Mouse (Mus musculus) embryonic facial prominence, embryonic 14.5 days (tissue): ENCODE measurements at regions not wholly inside any gene's neighbourhood (a gene's known extent, or its start where the extent isn't known, plus 50 kb on each side); places are given as distances from the start of the nearest gene placed in this dataset.

Source experiments
- ATAC-seq: fragments of 200-750 bp; cut with Nextera tagmentation; 2 replicates; pipeline ENCODE4 v1.8.0; 2017; ENCODE audit warnings: low read depth, moderate number of reproducible peaks, moderate TSS enrichment
- DNase-seq: peaks from one replicate; pipeline ENCODE4 v3.0.0-alpha.2; 2015; ENCODE audit warnings: low spot score
- H3K27ac ChIP-seq: fragments of 300-500 bp; sonication (generic); replicated peaks from 2 replicates; pipeline ENCODE4 v1.5.1; 2014; ENCODE audit warnings: low read depth, mild to moderate bottlenecking, low read length, moderate library complexity
- H3K27me3 ChIP-seq: fragments of 300-500 bp; sonication (generic); replicated peaks from 2 replicates; pipeline ENCODE4 v1.6.1; 2014; ENCODE audit warnings: low read length; ENCODE audit not compliant: control insufficient read depth, insufficient read depth
- H3K36me3 ChIP-seq: fragments of 300-500 bp; sonication (generic); 2 replicates; pipeline ENCODE4 v1.6.1; 2014; ENCODE audit warnings: low read length, mixed read lengths; ENCODE audit not compliant: control insufficient read depth, insufficient read depth
- H3K4me1 ChIP-seq: fragments of 300-500 bp; sonication (generic); 2 replicates; pipeline ENCODE4 v1.6.1; 2014; ENCODE audit warnings: antibody characterized with exemption, low read length; ENCODE audit not compliant: control insufficient read depth, insufficient read depth
- H3K4me2 ChIP-seq: fragments of 300-500 bp; sonication (generic); 2 replicates; pipeline ENCODE4 v1.6.1; 2014; ENCODE audit warnings: low read depth, mild to moderate bottlenecking, low read length, moderate library complexity, mixed read lengths
- H3K4me3 ChIP-seq: fragments of 300-500 bp; sonication (generic); 2 replicates; pipeline ENCODE4 v1.5.1; 2014; ENCODE audit warnings: low read depth, mild to moderate bottlenecking, low read length
- H3K9ac ChIP-seq: fragments of 300-500 bp; sonication (generic); 2 replicates; pipeline ENCODE4 v1.6.1; 2014; ENCODE audit warnings: low read depth, mild to moderate bottlenecking, low read length, moderate library complexity, mixed read lengths
- H3K9me3 ChIP-seq: fragments of 300-500 bp; sonication (generic); 2 replicates; pipeline ENCODE4 v1.6.1; 2016; ENCODE audit warnings: low read length; ENCODE audit not compliant: control insufficient read depth
- WGBS: fragments of 180-500 bp; shearing (Covaris S2); extraction: QIAGEN DNeasy Blood & Tissue Kit; methylation state at CpG from one replicate; pipeline ENCODE4 v1.1.7; 2014; 5-methylcytosine and 5-hydroxymethylcytosine counted together

GRCm38 (mm10) chr19:15790620-15791263 lies 156.4 kb downstream of the Psat1 start:
- H3K4me1 ChIP-seq: 0 out of 2 replicates have a peak, but pooled peaks cover 6% of the 10 kb centered on the region
- no peak overlapping the region for H3K4me3 ChIP-seq
- H3K27me3 ChIP-seq: no peaks in the 10 kb centered on the region
- ATAC-seq: no peak
- WGBS: 41% methylated on average over 13 of the region's 13 CpGs
- H3K27ac ChIP-seq: no peak overlapping the region
- H3K9ac ChIP-seq: no peak overlapping the region
- no peaks in the 10 kb centered on the region for H3K36me3 ChIP-seq
- H3K4me2 ChIP-seq: peak overlapping the region; percentile 38
- DNase-seq: no peak
- 0 out of 2 replicates have a peak, but pooled peaks cover 5% of the 10 kb centered on the region for H3K9me3 ChIP-seq

- DNase-seq (no peak), ATAC-seq (no peak)
- H3K27ac ChIP-seq: no peak overlapping the region
- H3K4me3 ChIP-seq: no peak overlapping the region
- no peak overlapping the region for H3K4me2 ChIP-seq
- WGBS: 67% methylated on average over 5 of the region's 5 CpGs
- H3K27me3 ChIP-seq: no peaks in the 10 kb centered on the region
- 0 out of 2 replicates have a peak, but pooled peaks cover 5% of the 10 kb centered on the region for H3K9me3 ChIP-seq
- 0 out of 2 replicates have a peak, but pooled peaks cover 6% of the 10 kb centered on the region for H3K4me1 ChIP-seq
- H3K9ac ChIP-seq: no peak overlapping the region
- H3K36me3 ChIP-seq: no peaks in the 10 kb centered on the region
Observed at GRCm38 (mm10) chr19:15789741-15790140, 157.4 kb downstream of the Psat1 start.

- Histone ChIP-seq H3K27me3 (no peaks in the 10 kb centered on the region), H3K4me3 (no peak overlapping the region), H3K9me3 (0 out of 2 replicates have a peak, but pooled peaks cover 5% of the 10 kb centered on the region), H3K27ac (no peak overlapping the region), H3K9ac (no peak overlapping the region), H3K4me2 (no peak overlapping the region), H3K36me3 (no peaks in the 10 kb centered on the region), H3K4me1 (no peaks in the 10 kb centered on the region)
- 59% methylated on average over 4 of the region's 4 CpGs for WGBS
- DNase-seq (no peak), ATAC-seq (no peak)
Observed at GRCm38 (mm10) chr19:15784644-15785043, 162.5 kb downstream of the Psat1 start.

- Histone ChIP-seq H3K27me3 (no peaks in the 10 kb centered on the region), H3K4me2 (no peak overlapping the region), H3K27ac (no peak overlapping the region), H3K4me1 (no peaks in the 10 kb centered on the region), H3K36me3 (no peaks in the 10 kb centered on the region), H3K9ac (no peak overlapping the region), H3K9me3 (0 out of 2 replicates have a peak, but pooled peaks cover 2% of the 10 kb centered on the region), H3K4me3 (no peak overlapping the region)
- ATAC-seq (no peak), DNase-seq (no peak)
- WGBS: 82% methylated on average over 4 of the region's 4 CpGs
Observed at GRCm38 (mm10) chr19:15769651-15770050, 177.5 kb downstream of the Psat1 start.

GRCm38 (mm10) chr19:15761086-15761485 lies 186.1 kb downstream of the Psat1 start:
- ATAC-seq (no peak), DNase-seq (no peak)
- no peak overlapping the region for H3K27ac ChIP-seq
- no peak overlapping the region for H3K9ac ChIP-seq
- no peaks in the 10 kb centered on the region for H3K27me3 ChIP-seq
- no peak overlapping the region for H3K4me2 ChIP-seq
- H3K4me1 ChIP-seq: no peaks in the 10 kb centered on the region
- H3K36me3 ChIP-seq: no peaks in the 10 kb centered on the region
- WGBS: 85% methylated on average over 4 of the region's 4 CpGs
- H3K9me3 ChIP-seq: no peaks in the 10 kb centered on the region
- no peak overlapping the region for H3K4me3 ChIP-seq

- Histone ChIP-seq H3K9me3 (no peaks in the 10 kb centered on the region), H3K36me3 (no peaks in the 10 kb centered on the region), H3K9ac (no peak overlapping the region), H3K27ac (no peak overlapping the region), H3K4me1 (no peaks in the 10 kb centered on the region), H3K4me3 (no peak overlapping the region), H3K27me3 (no peaks in the 10 kb centered on the region), H3K4me2 (no peak overlapping the region)
- WGBS: 54% methylated on average over 8 of the region's 8 CpGs
- ATAC-seq: peak; percentile 47; the same call in 1 of the 2 replicates
- peak; percentile 24 for DNase-seq
Observed at GRCm38 (mm10) chr19:15745026-15745777, 201.9 kb downstream of the Psat1 start.

- no peak for DNase-seq
- Histone ChIP-seq H3K27me3 (no peaks in the 10 kb centered on the region), H3K4me3 (no peak overlapping the region), H3K36me3 (no peaks in the 10 kb centered on the region), H3K9ac (no peak overlapping the region), H3K9me3 (no peaks in the 10 kb centered on the region), H3K27ac (no peak overlapping the region), H3K4me1 (0 out of 2 replicates have a peak, but pooled peaks cover 3% of the 10 kb centered on the region), H3K4me2 (no peak overlapping the region)
- no peak for ATAC-seq
- WGBS: 73% methylated on average over 2 of the region's 2 CpGs
Observed at GRCm38 (mm10) chr19:15736200-15736599, 210.9 kb downstream of the Psat1 start.

- no peaks in the 10 kb centered on the region; the same call in 1 of the 2 replicates for H3K4me1 ChIP-seq
- no peaks in the 10 kb centered on the region for H3K36me3 ChIP-seq
- peaks cover 5% of the 10 kb centered on the region; the same call in 1 of the 2 replicates for H3K9me3 ChIP-seq
- H3K4me2 ChIP-seq: no peak overlapping the region
- no peak overlapping the region for H3K4me3 ChIP-seq
- no peak overlapping the region for H3K27ac ChIP-seq
- ATAC-seq (peak; percentile 67; the same call in 1 of the 2 replicates), DNase-seq (peak; percentile 73)
- 27% methylated on average over 13 of the region's 13 CpGs for WGBS
- H3K27me3 ChIP-seq: no peaks in the 10 kb centered on the region
- no peak overlapping the region for H3K9ac ChIP-seq
Observed at GRCm38 (mm10) chr19:15726785-15727406, 220.2 kb downstream of the Psat1 start.
